Mouse (Mus musculus) ovary, adult 18-20 months (tissue): Measurements from ENCODE around the gene Nlrx1.

Source experiments
- DNase-seq: peaks from one replicate; pipeline ENCODE4 v3.0.0; 2022; ENCODE audit warnings: low spot score, mixed read lengths

Nlrx1 gene

GRCm38 (mm10) chr9:44268027-44268360 is 405 bp downstream of the Nlrx1 start:
- DNase-seq = peak; percentile 85

GRCm38 (mm10) chr9:44267319-44268026 is 926 bp downstream of the Nlrx1 start:
- no peak for DNase-seq

- DNase-seq = no peak
Observed at GRCm38 (mm10) chr9:44266478-44267226, 1.7 kb downstream of the Nlrx1 start.

- DNase-seq = no peak
Observed at GRCm38 (mm10) chr9:44261388-44261787, 7.0 kb downstream of the Nlrx1 start.

GRCm38 (mm10) chr9:44259014-44259413 is 9.4 kb downstream of the Nlrx1 start:
- DNase-seq = no peak

- no peak for DNase-seq
Observed at GRCm38 (mm10) chr9:44256213-44256612, 12.2 kb downstream of the Nlrx1 start.

GRCm38 (mm10) chr9:44255136-44255521 is 13.3 kb downstream of the Nlrx1 start:
- DNase-seq = no peak

GRCm38 (mm10) chr9:44254508-44255135 is 13.8 kb downstream of the Nlrx1 start:
- no peak for DNase-seq

GRCm38 (mm10) chr9:44253441-44253840 is 15.0 kb downstream of the Nlrx1 start:
- DNase-seq = no peak

GRCm38 (mm10) chr9:44251314-44251713 is 17.1 kb downstream of the Nlrx1 start, which contains the start of gene Pdzd3:
Gene Pdzd3 (minus strand): TSS chr9:44251471.
- DNase-seq = no peak

- no peak for DNase-seq
Observed at GRCm38 (mm10) chr9:44250445-44250844, 18.0 kb downstream of the Nlrx1 start.

GRCm38 (mm10) chr9:44249181-44250146 is 18.9 kb downstream of the Nlrx1 start:
- DNase-seq = peak; percentile 53

- DNase-seq = no peak
Observed at GRCm38 (mm10) chr9:44247907-44248306, 20.5 kb downstream of the Nlrx1 start.

GRCm38 (mm10) chr9:44243621-44244020 is 24.8 kb downstream of the Nlrx1 start:
- no peak for DNase-seq

GRCm38 (mm10) chr9:44241418-44241817 is 27.0 kb downstream of the Nlrx1 start:
- no peak for DNase-seq

GRCm38 (mm10) chr9:44240911-44241310 is 27.5 kb downstream of the Nlrx1 start:
- peak; percentile 50 for DNase-seq

GRCm38 (mm10) chr9:44240399-44240798 is 28.0 kb downstream of the Nlrx1 start, which contains the start of gene Ccdc153:
Gene Ccdc153 (plus strand): TSS chr9:44240676.
- DNase-seq = no peak

GRCm38 (mm10) chr9:44239447-44239846 is 29.0 kb downstream of the Nlrx1 start:
- no peak for DNase-seq

- no peak for DNase-seq
Observed at GRCm38 (mm10) chr9:44238501-44239190, 29.8 kb downstream of the Nlrx1 start.

- no peak for DNase-seq
Observed at GRCm38 (mm10) chr9:44237128-44237527, 31.3 kb downstream of the Nlrx1 start.

GRCm38 (mm10) chr9:44236601-44237000 is 31.8 kb downstream of the Nlrx1 start:
- no peak for DNase-seq
